8 mouse cellular contexts compared by ENCODE assay signal in genomic region chr8:45999138-45999783, GRCm38 (mm10). TPM values are rescaled to one million over a fixed set of nuclear protein-coding genes. Genes with fewer than 3 reads are reported as not detected.
A peak's percentile ranks its signal among the peaks of the same experiment; 100 is the strongest.
DNase-seq lines count a peak whose midpoint lies in the region; ATAC-seq lines count a peak whose summit lies in the region.

TSS of gene Lrp2bp (plus strand) at chr8:45999303.

- H3K36me3 ChIP-seq in erythroblast, embryonic 14.5 days (ENCODE audit: control insufficient read depth): peaks cover 35% of the 10 kb centered on the region
- peaks cover 25% of the 10 kb centered on the region for H3K36me3 ChIP-seq in embryonic facial prominence, embryonic 14.5 days (ENCODE audit: control insufficient read depth, insufficient read depth, low read length)
- H3K36me3 ChIP-seq in intestine, embryonic 16.5 days (ENCODE audit: control insufficient read depth, insufficient read depth, low read length): no peaks in the 10 kb centered on the region
- H3K36me3 ChIP-seq in liver, embryonic 16.5 days (ENCODE audit: control insufficient read depth, insufficient read depth): peaks cover 11% of the 10 kb centered on the region

- H3K9me3 ChIP-seq in erythroblast, embryonic 14.5 days (ENCODE audit: control insufficient read depth, low read length): no peaks in the 10 kb centered on the region
- H3K9me3 ChIP-seq in embryonic facial prominence, embryonic 14.5 days (ENCODE audit: control insufficient read depth, low read length): no peaks in the 10 kb centered on the region
- H3K9me3 ChIP-seq in intestine, embryonic 16.5 days (ENCODE audit: control insufficient read depth, low read length): no peaks in the 10 kb centered on the region
- H3K9me3 ChIP-seq in liver, embryonic 16.5 days (replicated peaks; ENCODE audit: control insufficient read depth, low read length): no peaks in the 10 kb centered on the region

- peak within 1 kb of the TSS; percentile 95 for H3K27ac ChIP-seq in embryonic facial prominence, embryonic 14.5 days (replicated peaks; ENCODE audit: low read depth, low read length)
- H3K27ac ChIP-seq in intestine, embryonic 16.5 days (ENCODE audit: low read length): peak within 1 kb of the TSS; percentile 98
- peak within 1 kb of the TSS; percentile 89 for H3K27ac ChIP-seq in liver, embryonic 16.5 days (ENCODE audit: low read length)

- DNase-seq in CD4-positive helper T cell, adult 2 months (ENCODE audit: low read depth, low spot score): peak; percentile 32
- peak; percentile 41 for DNase-seq in embryonic facial prominence, embryonic 14.5 days (ENCODE audit: low spot score)
- DNase-seq in retina, embryonic 14.5 days (ENCODE audit: low spot score): peak; percentile 15

- H3K4me3 ChIP-seq in erythroblast, embryonic 14.5 days (replicated peaks): peak within 1 kb of the TSS; percentile 71
- H3K4me3 ChIP-seq in embryonic facial prominence, embryonic 14.5 days (ENCODE audit: low read depth, low read length): peak within 1 kb of the TSS; percentile 59
- peak within 1 kb of the TSS; percentile 63 for H3K4me3 ChIP-seq in intestine, embryonic 16.5 days (ENCODE audit: low read length)
- H3K4me3 ChIP-seq in liver, embryonic 16.5 days (ENCODE audit: low read depth, low read length): peak within 1 kb of the TSS; percentile 70

- peak within 1 kb of the TSS; percentile 88 for H3K9ac ChIP-seq in embryonic facial prominence, embryonic 14.5 days (ENCODE audit: low read depth, low read length)
- peak within 1 kb of the TSS; percentile 85 for H3K9ac ChIP-seq in intestine, embryonic 16.5 days (ENCODE audit: low read depth, low read length)
- H3K9ac ChIP-seq in liver, embryonic 16.5 days (ENCODE audit: low read depth, low read length): peak within 1 kb of the TSS; percentile 77

- no peak for ATAC-seq in erythroblast, adult 5-6 weeks (replicated peaks; ENCODE audit: low FRiP score, poor library complexity, severe bottlenecking)
- ATAC-seq in embryonic facial prominence, embryonic 14.5 days (ENCODE audit: low read depth): no peak; the same call in 1 of the 2 replicates
- ATAC-seq in intestine, embryonic 16.5 days: peak; percentile 43
- no peak for ATAC-seq in liver, embryonic 16.5 days (ENCODE audit: low read depth)
- no peak for ATAC-seq in granulocyte monocyte progenitor cell, adult 5-6 weeks (replicated peaks; ENCODE audit: poor library complexity, severe bottlenecking)

- peak within 1 kb of the TSS; percentile 97 for H3K4me2 ChIP-seq in embryonic facial prominence, embryonic 14.5 days (ENCODE audit: low read depth, low read length)
- peak within 1 kb of the TSS; percentile 89 for H3K4me2 ChIP-seq in intestine, embryonic 16.5 days (ENCODE audit: low read depth, low read length)
- peak within 1 kb of the TSS; percentile 98 for H3K4me2 ChIP-seq in liver, embryonic 16.5 days (ENCODE audit: low read depth, low read length)

- H3K4me1 ChIP-seq in erythroblast, embryonic 14.5 days (ENCODE audit: control insufficient read depth): peaks cover 23% of the 10 kb centered on the region
- H3K4me1 ChIP-seq in embryonic facial prominence, embryonic 14.5 days (ENCODE audit: control insufficient read depth, insufficient read depth, low read length): peaks cover 9% of the 10 kb centered on the region
- H3K4me1 ChIP-seq in intestine, embryonic 16.5 days (ENCODE audit: control insufficient read depth, insufficient read depth, low read length): no peaks in the 10 kb centered on the region
- peaks cover 6% of the 10 kb centered on the region for H3K4me1 ChIP-seq in liver, embryonic 16.5 days (ENCODE audit: control insufficient read depth, low read depth, low read length)

- H3K27me3 ChIP-seq in erythroblast, embryonic 14.5 days (ENCODE audit: control insufficient read depth): peaks cover 2% of the 10 kb centered on the region; the same call in 1 of the 2 replicates
- H3K27me3 ChIP-seq in embryonic facial prominence, embryonic 14.5 days (replicated peaks; ENCODE audit: control insufficient read depth, insufficient read depth, low read length): no peaks in the 10 kb centered on the region
- H3K27me3 ChIP-seq in intestine, embryonic 16.5 days (replicated peaks; ENCODE audit: control insufficient read depth, insufficient read depth, low read length): no peaks in the 10 kb centered on the region
- H3K27me3 ChIP-seq in liver, embryonic 16.5 days (ENCODE audit: control insufficient read depth, insufficient read depth, low read depth, low read length): no peaks in the 10 kb centered on the region

- WGBS in embryonic facial prominence, embryonic 14.5 days: 3% methylated on average over 22 of the region's 22 CpGs
- WGBS in intestine, embryonic 16.5 days: 1% methylated on average over 22 of the region's 22 CpGs
- WGBS in liver, embryonic 16.5 days (ENCODE audit: insufficient replicate concordance): 6% methylated on average over 22 of the region's 22 CpGs

RNA-seq across cellular contexts. Expression of gene Lrp2bp, which starts in this region (rescaled TPM):
- not detected in 2 replicates for polyA plus RNA-seq in erythroblast, embryonic 14.5 days (2012)
- total RNA-seq in erythroblast, adult 5-6 weeks (2015; ENCODE audit: low replicate concordance): not detected in 2 replicates
- total RNA-seq in erythroblast, adult 5-6 weeks (2017; ENCODE audit: low replicate concordance): not detected in 2 replicates
- polyA plus RNA-seq in embryonic facial prominence, embryonic 14.5 days (2014; fragmentation: Nextera tagmentation; extraction: Ambion mirVana): 0.35 and 1.1 TPM in 2 replicates
- polyA plus RNA-seq in intestine, embryonic 16.5 days (2015; fragmentation: Nextera tagmentation; extraction: Ambion mirVana): 0.38 and 1.0 TPM in 2 replicates
- polyA plus RNA-seq in liver, embryonic 16.5 days (2015; fragmentation: Nextera tagmentation; extraction: Ambion mirVana): 0.05 TPM in 1 of 2 replicates, not detected in the other
- not detected in 2 replicates for total RNA-seq in granulocyte monocyte progenitor cell, adult 5-6 weeks (2014; fragmentation: Nextera tagmentation)
- total RNA-seq in granulocyte monocyte progenitor cell, adult 5-6 weeks (2017): not detected in 2 replicates
